Mouse (Mus musculus): Measurements from ENCODE around the gene Fxyd5. TPM values are rescaled to one million over a fixed set of nuclear protein-coding genes. Genes with fewer than 3 reads are reported as not detected.

Fxyd5 gene
- polyA plus RNA-seq, 1 experiment from 2014 or later = 11.0 TPM

DNA sequence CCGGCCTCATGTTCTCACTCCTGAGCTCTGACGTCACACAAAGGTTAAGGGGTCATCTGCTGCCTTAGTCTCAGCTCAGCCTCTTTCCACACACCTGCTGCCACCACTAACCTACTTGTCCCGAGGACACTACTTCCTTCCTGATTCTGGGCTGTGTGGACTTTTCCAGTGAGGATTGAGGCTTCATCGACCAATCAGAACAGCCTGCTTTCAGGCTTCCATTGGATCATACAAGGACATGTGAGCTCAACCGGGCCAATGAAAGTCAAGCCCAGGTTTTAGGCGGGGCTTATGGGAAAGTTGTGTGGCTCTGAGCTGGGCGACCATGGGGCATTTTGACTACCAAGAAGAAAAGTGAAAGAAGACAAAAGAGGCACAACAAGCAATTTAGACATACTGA lies 5.4 kb downstream of the Fxyd5 start:
- Histone ChIP-seq H3K4me3 (no peak overlapping the region), H3K27ac (no peak overlapping the region), H3K9ac (no peak overlapping the region), H3K4me1 (peaks cover 8% of the 10 kb centered on the region), H3K4me2 (replicated peaks) (no peak overlapping the region), H3K36me3 (no peaks in the 10 kb centered on the region), H3K9me3 (no peaks in the 10 kb centered on the region), H3K27me3 (peaks cover 19% of the 10 kb centered on the region)
- WGBS = 81% methylated on average over 7 of the region's 7 CpGs
- ATAC-seq (ENCODE audit: insufficient number of reproducible peaks, insufficient read depth, low FRiP score, low TSS enrichment) = no peak

DNA sequence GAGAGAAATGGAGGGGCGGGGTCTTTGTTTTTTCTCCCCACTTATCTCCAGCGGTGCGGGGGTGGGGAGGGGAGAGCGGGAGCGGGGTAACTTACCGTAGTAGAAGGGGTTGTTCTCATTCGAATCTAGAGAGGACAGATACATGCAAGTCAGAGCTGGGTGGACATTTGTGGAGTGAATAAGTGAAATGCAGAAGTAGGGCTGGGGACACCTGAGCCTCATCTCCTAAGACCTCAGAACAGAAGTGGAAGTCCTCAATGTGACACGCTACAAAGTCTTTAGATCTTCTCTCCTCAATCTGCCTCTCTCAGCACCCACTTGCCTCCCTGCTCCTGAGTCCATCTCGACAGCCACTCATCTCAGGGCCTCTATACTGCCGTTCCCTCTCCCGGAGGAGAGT lies 7.0 kb downstream of the Fxyd5 start:
- no peaks in the 10 kb centered on the region for H3K36me3 ChIP-seq
- H3K9me3 ChIP-seq = no peaks in the 10 kb centered on the region
- no peak overlapping the region for H3K4me3 ChIP-seq
- no peak overlapping the region for H3K9ac ChIP-seq
- peaks cover 3% of the 10 kb centered on the region; the same call in 1 of the 2 replicates for H3K27me3 ChIP-seq
- 78% methylated on average over 11 of the region's 11 CpGs for WGBS
- no peak overlapping the region for H3K4me2 ChIP-seq (replicated peaks)
- H3K4me1 ChIP-seq = no peaks in the 10 kb centered on the region
- H3K27ac ChIP-seq = no peak overlapping the region
- no peak for ATAC-seq (ENCODE audit: insufficient number of reproducible peaks, insufficient read depth, low FRiP score, low TSS enrichment)

DNA sequence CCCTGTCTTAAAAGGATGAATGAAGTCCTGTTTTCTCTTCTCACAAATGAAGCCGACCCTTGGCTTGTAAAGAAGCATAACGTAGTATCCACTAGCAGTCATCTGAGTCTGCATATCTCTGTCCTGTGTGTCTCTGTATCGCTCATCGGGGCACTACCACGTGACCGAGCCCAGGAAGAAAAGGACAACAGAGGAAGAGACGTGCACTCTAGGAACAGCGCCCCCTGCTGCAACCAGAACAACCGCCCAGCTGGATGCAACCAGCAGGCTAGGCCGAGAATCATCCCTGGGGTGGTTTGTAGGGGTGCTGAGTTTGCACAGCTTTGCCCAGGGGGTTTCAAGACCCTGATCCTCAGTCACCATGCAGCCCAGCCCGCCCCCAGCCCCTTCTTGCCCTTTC lies 7.5 kb downstream of the Fxyd5 start:
- no peaks in the 10 kb centered on the region for H3K27me3 ChIP-seq
- ATAC-seq (ENCODE audit: insufficient number of reproducible peaks, insufficient read depth, low FRiP score, low TSS enrichment) = no peak
- no peak overlapping the region for H3K9ac ChIP-seq
- H3K4me1 ChIP-seq = no peaks in the 10 kb centered on the region
- WGBS = 62% methylated on average over 11 of the region's 11 CpGs
- no peak overlapping the region for H3K4me2 ChIP-seq (replicated peaks)
- H3K4me3 ChIP-seq = no peak overlapping the region
- no peaks in the 10 kb centered on the region for H3K9me3 ChIP-seq
- no peaks in the 10 kb centered on the region for H3K36me3 ChIP-seq
- no peak overlapping the region for H3K27ac ChIP-seq

DNA sequence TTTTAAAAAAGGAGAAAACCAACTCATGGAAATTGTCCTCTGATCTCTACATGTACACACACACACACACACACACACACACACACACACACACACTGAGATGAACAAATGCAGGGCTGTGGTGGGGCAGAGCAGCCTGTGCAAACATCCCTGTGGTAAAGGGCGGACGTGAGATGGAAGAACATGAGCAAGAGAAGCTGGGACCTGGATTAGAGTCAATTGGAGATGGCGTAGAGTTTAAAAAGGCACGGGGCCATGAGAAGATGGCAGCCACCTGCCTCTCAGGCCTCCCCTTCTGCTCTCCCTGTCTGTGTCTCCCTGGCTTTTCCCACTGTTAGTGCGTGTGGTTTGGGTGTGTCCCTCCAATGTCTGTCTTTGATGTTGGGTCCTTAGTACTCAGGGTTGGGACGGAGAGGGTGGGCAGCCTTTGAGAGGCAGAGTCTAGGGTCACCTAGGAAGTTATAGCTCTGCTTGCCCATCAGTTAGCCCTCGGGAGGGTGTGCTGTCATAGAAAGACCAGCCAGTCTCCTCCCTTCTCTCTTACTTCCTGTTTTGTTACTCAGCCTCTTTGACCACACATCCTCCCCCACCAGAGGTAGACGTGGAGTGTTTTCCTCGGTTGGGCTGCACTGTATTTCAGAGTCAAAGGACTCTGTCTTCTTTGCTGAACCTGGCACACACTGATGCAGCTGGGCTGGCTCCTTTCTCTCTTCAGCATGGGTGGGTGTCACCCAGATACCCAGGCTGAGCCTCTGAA lies 8.7 kb downstream of the Fxyd5 start:
- Histone ChIP-seq H3K9me3 (no peaks in the 10 kb centered on the region), H3K4me3 (no peak overlapping the region), H3K27me3 (no peaks in the 10 kb centered on the region), H3K9ac (no peak overlapping the region), H3K4me1 (no peaks in the 10 kb centered on the region), H3K4me2 (replicated peaks) (no peak overlapping the region), H3K36me3 (no peaks in the 10 kb centered on the region), H3K27ac (no peak overlapping the region)
- WGBS = 71% methylated on average over 9 of the region's 9 CpGs
- ATAC-seq (ENCODE audit: insufficient number of reproducible peaks, insufficient read depth, low FRiP score, low TSS enrichment) = no peak

DNA sequence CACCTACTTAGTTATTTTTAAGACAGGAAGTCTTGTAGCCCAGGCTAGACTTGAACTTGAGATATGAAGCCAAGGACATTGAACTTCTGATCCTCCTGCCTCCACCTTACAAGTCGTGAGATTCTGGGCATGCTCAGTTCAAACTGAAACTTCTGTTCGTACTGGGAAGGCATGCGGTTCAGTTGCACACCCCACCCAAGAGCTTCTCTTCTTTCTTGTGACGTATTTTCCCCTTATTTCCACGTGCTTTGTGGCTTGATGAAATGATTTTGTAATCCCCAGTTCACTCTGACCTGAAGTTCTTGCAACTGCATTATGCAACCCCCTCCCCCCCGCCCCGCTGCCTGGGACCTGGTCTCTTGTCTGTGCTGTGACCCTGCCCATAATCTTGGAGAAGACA lies 10.6 kb downstream of the Fxyd5 start:
- H3K9me3 ChIP-seq = no peaks in the 10 kb centered on the region
- H3K9ac ChIP-seq = no peak overlapping the region
- 83% methylated on average over 7 of the region's 7 CpGs for WGBS
- H3K4me2 ChIP-seq (replicated peaks) = no peak overlapping the region
- ATAC-seq (ENCODE audit: insufficient number of reproducible peaks, insufficient read depth, low FRiP score, low TSS enrichment) = no peak
- no peaks in the 10 kb centered on the region for H3K36me3 ChIP-seq
- H3K27me3 ChIP-seq = no peaks in the 10 kb centered on the region
- no peak overlapping the region for H3K4me3 ChIP-seq
- H3K27ac ChIP-seq = no peak overlapping the region
- H3K4me1 ChIP-seq = no peaks in the 10 kb centered on the region

DNA sequence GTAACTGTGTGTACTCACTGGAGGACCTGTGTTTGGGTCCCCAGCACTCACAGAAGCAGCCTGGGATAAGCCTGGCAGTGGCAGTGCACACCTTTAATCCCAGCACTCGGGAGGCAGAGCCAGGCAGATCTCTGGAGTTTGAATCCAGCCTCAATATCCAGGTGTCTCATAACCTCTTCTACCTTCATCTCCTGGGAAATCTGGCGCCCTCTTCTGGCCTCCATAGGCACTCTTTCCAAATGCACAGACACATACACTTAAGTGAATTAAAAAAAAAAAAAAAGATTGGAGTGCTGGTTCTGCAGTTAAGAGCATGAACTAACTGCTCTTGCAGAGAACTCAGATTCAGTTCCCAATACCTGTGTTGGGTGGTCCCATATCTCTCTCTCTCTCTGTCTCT lies 11.6 kb downstream of the Fxyd5 start:
- Histone ChIP-seq H3K4me3 (no peak overlapping the region), H3K4me1 (no peaks in the 10 kb centered on the region), H3K27ac (no peak overlapping the region), H3K36me3 (no peaks in the 10 kb centered on the region), H3K9ac (no peak overlapping the region), H3K27me3 (no peaks in the 10 kb centered on the region), H3K9me3 (no peaks in the 10 kb centered on the region), H3K4me2 (replicated peaks) (no peak overlapping the region)
- 88% methylated on average over 2 of the region's 2 CpGs for WGBS
- ATAC-seq (ENCODE audit: insufficient number of reproducible peaks, insufficient read depth, low FRiP score, low TSS enrichment) = no peak

DNA sequence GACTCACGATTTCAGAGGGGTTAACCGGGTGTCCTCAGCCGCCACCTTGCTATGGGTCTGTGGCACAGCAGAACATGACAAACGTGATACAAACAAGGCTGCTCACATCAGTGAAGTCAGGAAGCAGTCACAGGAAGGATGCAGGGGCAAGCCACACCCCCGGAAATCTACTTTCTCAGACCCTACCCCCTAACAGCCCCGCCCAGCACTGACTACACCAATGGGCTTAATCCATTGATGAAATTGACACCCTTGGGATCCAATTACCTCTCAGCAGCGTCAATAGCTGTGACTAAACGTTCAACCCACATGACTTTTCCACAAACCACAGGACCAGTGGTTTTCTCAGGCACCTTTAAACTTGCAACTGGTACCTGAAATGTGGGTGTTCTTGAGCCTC lies 13.7 kb downstream of the Fxyd5 start:
- Histone ChIP-seq H3K27ac (no peak overlapping the region), H3K9ac (no peak overlapping the region), H3K4me2 (replicated peaks) (no peak overlapping the region), H3K4me3 (no peak overlapping the region), H3K36me3 (no peaks in the 10 kb centered on the region), H3K27me3 (no peaks in the 10 kb centered on the region), H3K4me1 (no peaks in the 10 kb centered on the region), H3K9me3 (no peaks in the 10 kb centered on the region)
- WGBS = 73% methylated on average over 8 of the region's 8 CpGs
- ATAC-seq (ENCODE audit: insufficient number of reproducible peaks, insufficient read depth, low FRiP score, low TSS enrichment) = no peak

DNA sequence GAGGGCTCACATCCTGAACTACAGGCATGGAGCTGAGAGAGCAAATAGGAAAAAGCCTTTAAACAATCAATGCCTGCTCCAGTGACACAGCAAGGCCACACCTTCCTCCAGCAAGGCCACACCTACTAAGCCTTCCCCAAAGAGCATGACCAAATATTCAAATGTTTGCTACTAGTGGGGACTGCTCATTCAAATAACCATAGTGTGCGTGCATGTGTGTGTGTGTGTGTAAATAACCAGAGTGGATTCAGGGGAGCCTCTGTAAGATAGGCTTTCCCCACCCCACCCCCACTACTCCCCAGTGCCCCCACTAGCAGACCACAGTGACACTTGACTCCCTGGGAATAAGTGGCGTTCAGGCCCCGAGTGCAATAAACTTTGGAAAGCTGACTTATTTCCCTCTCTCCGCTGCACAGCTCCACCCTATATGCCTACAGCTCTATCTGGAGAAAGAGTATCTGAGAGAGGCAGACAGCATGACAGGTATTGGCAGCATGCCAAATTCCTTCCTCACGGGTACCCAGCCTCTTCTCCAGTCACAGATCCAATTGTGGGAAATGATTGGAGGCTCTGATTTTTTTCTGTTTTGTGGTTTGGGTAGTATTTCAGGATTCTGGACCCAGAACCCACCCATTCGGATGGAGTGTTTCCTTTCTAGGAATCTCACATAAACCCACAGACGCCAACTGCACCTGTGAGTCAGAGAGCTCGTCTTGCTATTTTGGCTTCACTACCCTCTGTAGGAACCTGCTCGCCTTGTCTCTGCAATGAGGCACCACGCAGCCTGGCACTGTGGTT lies 25.0 kb downstream of the Fxyd5 start:
- H3K4me2 ChIP-seq (replicated peaks) = peak overlapping the region; percentile 15; the same call in 1 of the 2 replicates
- H3K9me3 ChIP-seq = no peaks in the 10 kb centered on the region
- H3K4me3 ChIP-seq = no peak overlapping the region
- H3K27me3 ChIP-seq = no peaks in the 10 kb centered on the region
- 33% methylated on average over 10 of the region's 10 CpGs for WGBS
- ATAC-seq (ENCODE audit: insufficient number of reproducible peaks, insufficient read depth, low FRiP score, low TSS enrichment) = peak; percentile 86
- peaks cover 15% of the 10 kb centered on the region for H3K4me1 ChIP-seq
- peak overlapping the region; percentile 64 for H3K27ac ChIP-seq
- no peak overlapping the region for H3K9ac ChIP-seq
- H3K36me3 ChIP-seq = no peaks in the 10 kb centered on the region

DNA sequence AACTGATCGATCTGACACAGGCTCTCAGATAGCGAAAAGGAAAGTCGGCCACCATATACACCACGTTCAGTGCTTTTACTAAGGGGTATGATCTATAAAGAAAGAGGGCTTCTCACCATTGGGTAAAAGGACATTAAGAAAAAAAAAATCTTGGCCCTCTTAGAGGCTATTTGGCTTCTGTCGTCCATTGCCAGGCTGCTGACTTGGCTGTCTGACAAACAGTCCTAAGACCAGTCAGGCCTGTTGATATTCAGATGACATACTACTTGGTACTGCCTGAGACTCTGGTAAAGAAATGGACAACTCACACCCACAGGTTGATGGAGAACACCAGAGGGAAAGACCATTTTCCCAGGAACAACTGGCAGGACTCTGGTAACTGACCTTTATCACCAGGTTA lies 29.3 kb downstream of the Fxyd5 start:
- no peak overlapping the region for H3K4me3 ChIP-seq
- H3K36me3 ChIP-seq = no peaks in the 10 kb centered on the region
- no peak for ATAC-seq (ENCODE audit: insufficient number of reproducible peaks, insufficient read depth, low FRiP score, low TSS enrichment)
- H3K9me3 ChIP-seq = no peaks in the 10 kb centered on the region
- WGBS = 83% methylated on average over 5 of the region's 5 CpGs
- no peak overlapping the region for H3K4me2 ChIP-seq (replicated peaks)
- H3K27ac ChIP-seq = no peak overlapping the region
- H3K4me1 ChIP-seq = peaks cover 15% of the 10 kb centered on the region
- H3K9ac ChIP-seq = no peak overlapping the region
- H3K27me3 ChIP-seq = no peaks in the 10 kb centered on the region

DNA sequence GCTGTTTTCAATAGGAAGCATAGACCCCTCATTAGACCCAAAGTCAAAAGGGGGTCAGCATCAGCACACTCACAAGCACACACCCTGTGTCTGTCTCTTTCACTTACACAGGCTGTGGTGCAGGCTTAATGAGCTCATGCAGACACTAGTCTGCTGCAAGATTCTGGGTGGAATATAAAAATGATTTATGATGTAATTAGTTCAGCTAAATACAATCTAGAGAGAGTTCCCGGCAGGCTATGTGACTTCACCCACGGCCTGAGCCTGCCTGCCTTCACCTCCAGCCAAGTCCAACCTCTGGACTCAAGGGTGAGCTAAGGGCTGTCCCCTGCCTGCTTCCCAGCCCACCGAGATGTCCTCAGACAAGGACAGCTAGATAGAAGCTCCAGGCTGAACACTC lies 33.4 kb downstream of the Fxyd5 start:
- Histone ChIP-seq H3K4me2 (replicated peaks) (no peak overlapping the region), H3K4me3 (no peak overlapping the region), H3K27me3 (no peaks in the 10 kb centered on the region), H3K27ac (no peak overlapping the region), H3K4me1 (no peaks in the 10 kb centered on the region), H3K9ac (no peak overlapping the region), H3K9me3 (no peaks in the 10 kb centered on the region), H3K36me3 (no peaks in the 10 kb centered on the region)
- no peak for ATAC-seq (ENCODE audit: insufficient number of reproducible peaks, insufficient read depth, low FRiP score, low TSS enrichment)
- WGBS = 73% methylated on average over 3 of the region's 3 CpGs

DNA sequence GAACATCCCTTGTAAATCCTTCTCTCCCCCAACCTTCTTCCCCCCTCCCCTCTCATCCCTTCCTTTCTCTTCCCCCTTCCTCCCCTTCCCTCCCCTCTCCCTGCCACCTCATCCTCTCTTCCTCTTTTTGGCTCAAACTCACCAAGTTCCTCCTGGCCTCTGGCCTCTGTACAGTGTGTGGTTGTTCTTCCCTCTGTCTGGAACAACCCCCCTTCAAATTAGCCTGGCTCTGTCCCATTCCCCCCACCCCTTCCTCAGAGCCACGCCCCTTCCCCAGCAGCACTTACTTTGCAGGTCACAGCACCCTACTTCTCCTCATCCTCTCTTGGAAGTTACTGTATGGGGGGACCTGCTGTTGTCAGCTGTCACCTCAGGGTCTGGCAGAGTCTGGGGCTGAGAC lies 34.1 kb downstream of the Fxyd5 start:
- Histone ChIP-seq H3K27ac (no peak overlapping the region), H3K4me1 (no peaks in the 10 kb centered on the region), H3K9me3 (no peaks in the 10 kb centered on the region), H3K4me2 (replicated peaks) (no peak overlapping the region), H3K9ac (no peak overlapping the region), H3K4me3 (no peak overlapping the region), H3K36me3 (no peaks in the 10 kb centered on the region), H3K27me3 (no peaks in the 10 kb centered on the region)
- no peak for ATAC-seq (ENCODE audit: insufficient number of reproducible peaks, insufficient read depth, low FRiP score, low TSS enrichment)
- whole genome bisulfite sequencing = 52% methylated on average over 1 of the region's 1 CpGs

DNA sequence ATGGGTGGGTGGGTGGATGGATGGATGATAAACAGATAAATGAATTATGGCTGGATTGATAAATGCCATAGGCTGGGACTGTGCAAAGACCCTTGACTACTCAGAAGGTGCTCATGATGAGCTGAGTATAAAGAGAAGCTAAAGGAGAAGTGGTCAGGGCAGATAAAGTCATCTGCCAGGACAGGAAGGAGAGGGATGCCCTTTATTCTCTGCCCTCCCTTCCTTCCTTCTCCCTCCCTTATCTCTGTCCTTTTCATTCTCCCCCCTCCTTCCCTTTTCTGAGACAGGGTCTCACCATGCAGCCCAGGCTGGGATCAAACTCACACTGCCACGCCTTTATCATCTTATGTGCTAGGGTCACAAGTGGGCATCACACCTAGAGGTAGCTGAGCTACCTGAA lies 34.5 kb downstream of the Fxyd5 start:
- no peak for ATAC-seq (ENCODE audit: insufficient number of reproducible peaks, insufficient read depth, low FRiP score, low TSS enrichment)
- Histone ChIP-seq H3K27me3 (no peaks in the 10 kb centered on the region), H3K36me3 (no peaks in the 10 kb centered on the region), H3K9ac (no peak overlapping the region), H3K4me1 (no peaks in the 10 kb centered on the region), H3K27ac (no peak overlapping the region), H3K9me3 (no peaks in the 10 kb centered on the region), H3K4me2 (replicated peaks) (no peak overlapping the region), H3K4me3 (no peak overlapping the region)
- 76% methylated on average over 1 of the region's 1 CpGs for WGBS

All from embryonic facial prominence, embryonic 12.5 days (tissue).